ENCODE assay signal across 19 mouse cellular contexts in the genomic region with DNA sequence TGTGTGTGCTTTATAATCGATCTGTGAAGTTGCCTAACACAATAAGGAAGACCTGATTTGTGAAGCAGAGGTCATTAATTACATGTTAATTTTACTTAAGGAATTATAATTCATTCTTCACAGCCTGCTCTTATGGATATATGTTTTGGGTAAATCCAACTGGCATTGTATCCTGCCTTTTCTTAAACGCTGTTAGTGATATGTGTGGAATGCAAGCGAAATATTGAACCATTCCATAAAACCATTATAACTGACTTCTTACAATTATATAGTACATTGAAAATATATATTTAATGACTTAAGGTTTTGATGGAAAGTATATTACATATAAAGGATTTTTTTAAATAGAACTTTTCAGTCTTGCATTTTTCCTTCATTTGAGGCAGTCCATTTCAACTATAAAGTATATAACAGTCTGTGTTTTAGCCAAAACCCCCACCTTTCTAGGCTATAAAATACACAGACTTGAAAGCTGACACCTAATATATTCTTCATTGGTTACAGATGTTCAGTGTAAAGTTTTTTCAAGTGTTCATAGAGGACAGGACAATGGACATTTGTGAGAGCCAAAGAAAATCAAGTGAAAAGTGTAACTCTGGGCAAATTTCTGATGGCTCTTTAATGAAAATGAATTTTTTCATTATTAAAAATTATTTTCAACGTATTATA.
"Had no signal": no experiment of that assay in that cellular context is flagged by ENCODE, and none has a peak within 500 bp of the region (broad histone marks: within the 10 kb centered on the region; RNA-seq: fewer than 3 reads in every experiment).

No protein-coding gene starts in this region.

- H3K4me2 ChIP-seq: liver, embryonic 12.5 days; liver, embryonic 15.5 days; lung, embryonic 15.5 days; midbrain, embryonic 13.5 days; neural tube, embryonic 13.5 days had no signal

- H3K36me3 ChIP-seq: liver, embryonic 12.5 days; liver, embryonic 15.5 days; lung, embryonic 15.5 days; midbrain, embryonic 10.5 days; midbrain, embryonic 13.5 days; neural tube, embryonic 13.5 days had no signal

- H3K9ac ChIP-seq: liver, embryonic 12.5 days; liver, embryonic 15.5 days; lung, embryonic 15.5 days; midbrain, embryonic 13.5 days; neural tube, embryonic 13.5 days had no signal

- H3K4me1 ChIP-seq: liver, embryonic 12.5 days; liver, embryonic 15.5 days; lung, embryonic 15.5 days; midbrain, embryonic 10.5 days; midbrain, embryonic 13.5 days; neural tube, embryonic 13.5 days had no signal

- ATAC-seq: intestine, embryonic 16.5 days; liver, embryonic 12.5 days; midbrain, embryonic 13.5 days; midbrain, embryonic 16.5 days had no signal

- DNase-seq: kidney, adult 18-20 months; kidney, postnatal 25 days; liver; lung, adult 18-20 months; lung, postnatal 10 days; lung, postnatal 36 days; thymus, adult 18-20 months; thymus, postnatal 36 days had no signal

- H3K27ac ChIP-seq: kidney, postnatal 0 days; liver, embryonic 12.5 days; liver, embryonic 15.5 days; lung, embryonic 15.5 days; midbrain, embryonic 10.5 days; midbrain, embryonic 13.5 days; neural tube, embryonic 13.5 days had no signal

- H3K9me3 ChIP-seq: liver, embryonic 12.5 days; liver, embryonic 15.5 days; lung, embryonic 15.5 days; megakaryocyte, embryonic 14.5 days; midbrain, embryonic 10.5 days; midbrain, embryonic 13.5 days; neural tube, embryonic 13.5 days had no signal

- H3K27me3 ChIP-seq: liver, embryonic 12.5 days; liver, embryonic 15.5 days; lung, embryonic 15.5 days; megakaryocyte, embryonic 14.5 days; midbrain, embryonic 13.5 days; neural tube, embryonic 13.5 days had no signal

- H3K4me3 ChIP-seq: liver, embryonic 12.5 days; liver, embryonic 15.5 days; lung, embryonic 15.5 days; megakaryocyte, embryonic 14.5 days; midbrain, embryonic 10.5 days; midbrain, embryonic 13.5 days; myocyte; neural tube, embryonic 13.5 days had no signal
